Mouse (Mus musculus): ENCODE results near the gene Rspry1. TPM values are rescaled to one million over a fixed set of nuclear protein-coding genes. Genes with fewer than 3 reads are reported as not detected.

Rspry1 gene
- polyA plus RNA-seq (2015; fragmentation: Nextera tagmentation; extraction: Ambion mirVana): 33.0 and 34.9 TPM in 2 replicates

DNA sequence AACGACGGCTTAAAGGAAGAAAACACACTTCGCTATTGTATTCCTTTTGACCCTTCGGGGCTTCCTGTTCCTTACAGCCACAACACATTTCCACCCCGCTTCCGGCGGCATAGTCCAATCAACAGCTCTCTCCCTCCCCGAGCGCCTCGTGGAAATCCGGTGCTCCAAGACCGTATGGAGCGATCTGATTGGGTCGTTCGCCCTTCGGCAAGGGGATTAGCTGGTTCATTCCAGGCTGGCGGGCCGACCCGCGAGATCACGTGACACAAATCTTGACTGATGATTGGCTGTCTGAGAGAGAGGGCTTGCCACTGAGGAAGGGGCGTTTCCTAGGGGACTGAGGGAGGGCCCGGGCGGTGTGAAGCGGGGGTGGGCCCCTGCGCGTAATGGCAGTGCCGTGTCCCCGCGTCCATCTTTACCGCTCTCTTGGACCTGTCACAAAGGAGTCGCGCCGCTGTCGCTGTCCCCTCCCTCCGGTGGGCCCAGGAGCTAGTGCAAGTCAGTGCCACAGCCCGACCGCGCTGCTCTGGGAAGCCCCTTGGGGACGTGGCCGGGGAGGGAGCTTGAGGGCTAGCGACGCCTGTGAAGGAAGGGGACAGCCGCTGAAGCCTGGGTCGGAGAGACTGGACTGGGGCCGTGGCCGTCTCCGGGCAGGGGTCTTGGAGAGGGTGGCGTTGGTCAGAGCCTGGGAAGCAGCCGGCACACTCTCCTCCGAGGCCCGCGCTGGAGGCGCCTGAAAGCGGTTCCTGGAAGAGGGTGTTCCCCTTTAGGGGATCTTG lies at the start of gene Rspry1, which contains the start of gene Fam192a:
TSS of gene Rspry1 (plus strand) at position 331 of the 779 bp plus-strand sequence.
TSS of gene Fam192a (minus strand) at position 391 of the 779 bp plus-strand sequence.
- peak within 1 kb of the TSS; percentile 90 for H3K4me2 ChIP-seq
- under 1% methylated on average over 50 of the region's 55 CpGs for WGBS
- no peaks in the 10 kb centered on the region for H3K27me3 ChIP-seq (replicated peaks)
- H3K27ac ChIP-seq: peak within 1 kb of the TSS; percentile 87
- H3K4me1 ChIP-seq: peaks cover 14% of the 10 kb centered on the region
- ATAC-seq (ENCODE audit: insufficient read depth, low FRiP score, low read depth): peak; percentile 99
- H3K36me3 ChIP-seq: no peaks in the 10 kb centered on the region
- no peaks in the 10 kb centered on the region for H3K9me3 ChIP-seq
- H3K9ac ChIP-seq: peak within 1 kb of the TSS; percentile 84
- H3K4me3 ChIP-seq (replicated peaks): peak within 1 kb of the TSS; percentile 67

DNA sequence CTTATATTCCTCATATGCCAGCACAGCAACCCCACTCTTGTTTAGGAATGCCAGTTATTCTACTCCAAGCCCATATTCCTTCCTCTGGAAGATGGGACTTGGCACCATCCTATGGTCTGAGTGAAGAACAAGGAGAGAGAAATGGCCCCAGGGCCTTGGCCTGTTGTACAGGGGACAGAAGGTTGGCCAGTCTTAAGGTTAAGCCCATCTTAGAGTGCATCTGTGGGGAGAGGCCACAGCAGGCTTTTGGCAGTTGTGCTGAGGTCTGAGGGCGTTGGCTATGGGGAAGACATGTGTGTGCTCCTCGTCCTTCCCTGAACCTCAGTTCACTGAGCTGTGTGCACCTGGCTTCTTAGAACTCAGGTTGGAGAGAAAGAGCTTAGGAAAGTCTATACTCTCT lies 49.0 kb upstream of the Rspry1 start:
- Histone ChIP-seq H3K4me1 (no peaks in the 10 kb centered on the region), H3K9ac (no peak overlapping the region), H3K27ac (no peak overlapping the region), H3K4me3 (replicated peaks) (no peak overlapping the region), H3K9me3 (no peaks in the 10 kb centered on the region), H3K36me3 (no peaks in the 10 kb centered on the region), H3K27me3 (replicated peaks) (no peaks in the 10 kb centered on the region), H3K4me2 (no peak overlapping the region)
- ATAC-seq (ENCODE audit: insufficient read depth, low FRiP score, low read depth): no peak
- WGBS: 83% methylated on average over 2 of the region's 2 CpGs

DNA sequence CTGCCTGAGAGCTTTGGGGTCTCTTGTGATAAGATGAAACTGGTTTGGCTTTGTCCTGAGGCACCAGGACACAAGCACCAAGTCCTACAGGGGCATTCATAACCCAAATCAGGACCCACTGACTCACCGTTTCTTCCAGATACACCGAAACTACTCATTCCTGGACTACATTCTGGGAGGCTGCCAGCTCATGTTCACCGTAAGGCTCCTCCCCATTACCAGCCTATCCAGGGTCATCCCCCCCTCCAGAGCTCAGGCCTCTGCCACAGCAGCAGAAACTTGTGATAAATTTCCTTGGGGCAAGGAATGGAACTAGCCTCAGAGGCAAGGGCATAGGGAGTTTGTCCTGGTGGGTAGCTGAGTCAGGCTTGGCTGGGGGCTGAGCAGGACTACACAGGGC lies 44.5 kb upstream of the Rspry1 start:
- Histone ChIP-seq H3K4me2 (no peak overlapping the region), H3K27ac (no peak overlapping the region), H3K27me3 (replicated peaks) (no peaks in the 10 kb centered on the region), H3K4me3 (replicated peaks) (no peak overlapping the region), H3K9me3 (no peaks in the 10 kb centered on the region), H3K9ac (no peak overlapping the region), H3K4me1 (no peaks in the 10 kb centered on the region), H3K36me3 (no peaks in the 10 kb centered on the region)
- WGBS: 61% methylated on average over 3 of the region's 3 CpGs
- no peak for ATAC-seq (ENCODE audit: insufficient read depth, low FRiP score, low read depth)

DNA sequence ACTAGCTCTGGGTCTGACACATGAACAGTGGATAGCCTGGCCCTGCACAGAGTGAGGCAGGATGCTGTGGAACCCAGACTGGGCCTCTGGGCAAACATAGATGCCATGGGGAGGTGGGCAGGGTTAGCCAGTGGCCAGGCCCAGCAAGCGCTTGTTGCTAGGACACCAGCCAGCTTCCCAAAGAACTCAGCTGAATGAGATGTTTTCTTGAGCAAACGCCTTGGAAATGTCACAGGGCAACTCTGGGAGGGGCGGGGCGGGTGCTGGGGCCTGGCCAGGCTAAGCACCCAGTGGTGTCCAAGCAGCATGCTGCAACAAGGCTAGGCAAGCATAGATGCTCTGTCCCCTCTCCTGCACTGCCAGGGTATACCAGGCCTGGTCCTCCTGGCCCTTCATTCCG lies 40.5 kb upstream of the Rspry1 start:
- WGBS: 59% methylated on average over 5 of the region's 5 CpGs
- Histone ChIP-seq H3K9ac (no peak overlapping the region), H3K9me3 (no peaks in the 10 kb centered on the region), H3K27me3 (replicated peaks) (no peaks in the 10 kb centered on the region), H3K4me2 (no peak overlapping the region), H3K4me1 (no peaks in the 10 kb centered on the region), H3K4me3 (replicated peaks) (no peak overlapping the region), H3K36me3 (no peaks in the 10 kb centered on the region), H3K27ac (no peak overlapping the region)
- no peak for ATAC-seq (ENCODE audit: insufficient read depth, low FRiP score, low read depth)

DNA sequence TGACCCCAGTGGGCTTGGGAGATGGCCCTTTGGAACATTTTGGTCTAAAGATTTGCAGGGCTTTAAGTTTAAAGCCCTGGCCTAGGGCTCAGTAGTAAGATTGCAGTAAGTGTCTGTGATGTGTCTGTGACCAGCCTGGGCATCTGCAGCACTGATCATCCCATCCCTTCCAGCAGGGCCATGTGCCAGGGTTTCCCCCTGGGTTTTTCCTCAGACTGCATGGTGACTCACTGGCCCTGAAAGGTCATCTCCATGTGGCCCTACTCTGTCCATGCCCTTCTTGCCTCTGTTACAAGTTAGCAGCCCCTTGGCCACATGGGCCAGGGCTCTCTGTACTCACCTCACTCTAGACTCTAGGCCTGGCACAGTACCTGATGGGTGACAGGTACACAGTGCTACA lies 37.3 kb upstream of the Rspry1 start:
- no peak overlapping the region for H3K9ac ChIP-seq
- ATAC-seq (ENCODE audit: insufficient read depth, low FRiP score, low read depth): no peak
- no peaks in the 10 kb centered on the region for H3K36me3 ChIP-seq
- no peaks in the 10 kb centered on the region for H3K4me1 ChIP-seq
- no peak overlapping the region for H3K4me2 ChIP-seq
- no peaks in the 10 kb centered on the region for H3K27me3 ChIP-seq (replicated peaks)
- H3K9me3 ChIP-seq: no peaks in the 10 kb centered on the region
- no peak overlapping the region for H3K4me3 ChIP-seq (replicated peaks)
- no peak overlapping the region for H3K27ac ChIP-seq

GRCm38 (mm10) chr8:94566033-94566432 lies 35.7 kb upstream of the Rspry1 start:
- Histone ChIP-seq H3K27ac (no peak overlapping the region), H3K36me3 (no peaks in the 10 kb centered on the region), H3K27me3 (replicated peaks) (no peaks in the 10 kb centered on the region), H3K4me1 (no peaks in the 10 kb centered on the region), H3K4me3 (replicated peaks) (no peak overlapping the region), H3K9ac (no peak overlapping the region), H3K9me3 (no peaks in the 10 kb centered on the region), H3K4me2 (no peak overlapping the region)
- ATAC-seq (ENCODE audit: insufficient read depth, low FRiP score, low read depth): no peak
- WGBS: 70% methylated on average over 6 of the region's 6 CpGs

GRCm38 (mm10) chr8:94566446-94567158 lies 35.1 kb upstream of the Rspry1 start:
- H3K4me2 ChIP-seq: no peak overlapping the region
- no peak overlapping the region for H3K4me3 ChIP-seq (replicated peaks)
- 55% methylated on average over 15 of the region's 15 CpGs for WGBS
- no peak for ATAC-seq (ENCODE audit: insufficient read depth, low FRiP score, low read depth)
- H3K9ac ChIP-seq: no peak overlapping the region
- no peak overlapping the region for H3K27ac ChIP-seq
- H3K4me1 ChIP-seq: no peaks in the 10 kb centered on the region
- H3K36me3 ChIP-seq: no peaks in the 10 kb centered on the region
- no peaks in the 10 kb centered on the region for H3K9me3 ChIP-seq
- H3K27me3 ChIP-seq (replicated peaks): no peaks in the 10 kb centered on the region

DNA sequence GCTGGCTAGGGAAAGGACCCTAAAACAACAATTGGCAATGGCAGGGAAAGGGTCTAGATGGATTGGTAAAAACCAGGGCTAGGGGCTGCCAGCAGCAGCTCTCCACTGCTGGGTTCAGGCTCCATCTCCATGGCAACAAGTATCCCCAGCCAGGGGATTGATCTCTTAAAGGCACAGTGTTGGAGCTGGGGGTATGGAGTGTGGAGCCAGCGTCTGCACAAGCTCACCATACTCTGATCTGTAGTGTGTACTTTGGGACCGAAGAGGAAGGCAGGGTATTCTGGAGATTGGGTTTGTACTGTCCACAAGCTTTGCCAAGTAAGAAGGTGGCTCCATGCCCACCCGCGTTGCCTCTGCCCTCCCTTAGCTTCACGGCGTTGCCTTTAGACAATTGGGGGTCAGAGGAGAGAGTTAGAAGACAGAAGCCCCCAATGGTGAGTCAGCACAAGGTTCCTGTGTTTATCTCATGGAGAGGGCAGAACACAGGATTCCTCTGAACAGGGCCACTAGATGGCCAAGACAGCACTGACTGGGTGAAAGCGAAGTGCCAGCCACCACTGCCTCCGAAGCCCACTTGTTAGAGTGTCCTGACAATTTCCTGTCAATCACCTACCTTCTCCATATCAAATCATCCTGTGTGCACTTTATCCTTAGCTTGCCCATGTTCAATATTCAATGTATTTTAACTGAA lies 34.4 kb upstream of the Rspry1 start:
- H3K4me2 ChIP-seq: no peak overlapping the region
- H3K9me3 ChIP-seq: no peaks in the 10 kb centered on the region
- no peaks in the 10 kb centered on the region for H3K36me3 ChIP-seq
- WGBS: 73% methylated on average over 8 of the region's 8 CpGs
- no peaks in the 10 kb centered on the region for H3K4me1 ChIP-seq
- H3K4me3 ChIP-seq (replicated peaks): no peak overlapping the region
- H3K27me3 ChIP-seq (replicated peaks): no peaks in the 10 kb centered on the region
- H3K27ac ChIP-seq: no peak overlapping the region
- no peak overlapping the region for H3K9ac ChIP-seq
- ATAC-seq (ENCODE audit: insufficient read depth, low FRiP score, low read depth): no peak

DNA sequence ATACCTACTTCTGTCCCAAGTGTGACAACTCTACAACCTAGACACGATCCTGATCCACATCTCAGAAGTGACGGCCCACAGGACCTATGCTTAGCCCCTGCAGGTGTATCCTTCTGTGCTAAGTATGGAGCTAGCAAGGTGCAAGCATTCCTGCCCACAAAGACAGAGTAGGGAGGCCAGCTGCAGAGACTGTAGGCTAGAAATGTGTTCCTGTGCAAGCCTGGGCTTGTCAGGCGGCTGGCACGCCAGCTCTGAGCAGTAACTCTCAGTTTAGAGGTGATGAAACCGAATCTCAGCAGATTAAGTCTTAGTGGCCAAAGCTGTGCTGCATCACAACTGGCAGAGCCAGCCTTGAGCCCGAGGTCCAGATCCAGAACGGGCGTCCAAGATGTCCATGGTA lies 33.6 kb upstream of the Rspry1 start:
- Histone ChIP-seq H3K4me3 (replicated peaks) (no peak overlapping the region), H3K9ac (no peak overlapping the region), H3K27ac (no peak overlapping the region), H3K9me3 (no peaks in the 10 kb centered on the region), H3K4me2 (no peak overlapping the region), H3K4me1 (no peaks in the 10 kb centered on the region), H3K36me3 (no peaks in the 10 kb centered on the region), H3K27me3 (replicated peaks) (no peaks in the 10 kb centered on the region)
- no peak for ATAC-seq (ENCODE audit: insufficient read depth, low FRiP score, low read depth)
- WGBS: 87% methylated on average over 8 of the region's 8 CpGs

- no peak overlapping the region for H3K27ac ChIP-seq
- 72% methylated on average over 1 of the region's 1 CpGs for WGBS
- H3K36me3 ChIP-seq: 0 out of 2 replicates have a peak, but pooled peaks cover 7% of the 10 kb centered on the region
- no peak for ATAC-seq (ENCODE audit: insufficient read depth, low FRiP score, low read depth)
- no peaks in the 10 kb centered on the region for H3K9me3 ChIP-seq
- H3K27me3 ChIP-seq (replicated peaks): no peaks in the 10 kb centered on the region
- no peak overlapping the region for H3K9ac ChIP-seq
- no peaks in the 10 kb centered on the region for H3K4me1 ChIP-seq
- H3K4me3 ChIP-seq (replicated peaks): no peak overlapping the region
- H3K4me2 ChIP-seq: no peak overlapping the region
These were observed 32.3 kb upstream of the Rspry1 start for GRCm38 (mm10) chr8:94569419-94569818.

DNA sequence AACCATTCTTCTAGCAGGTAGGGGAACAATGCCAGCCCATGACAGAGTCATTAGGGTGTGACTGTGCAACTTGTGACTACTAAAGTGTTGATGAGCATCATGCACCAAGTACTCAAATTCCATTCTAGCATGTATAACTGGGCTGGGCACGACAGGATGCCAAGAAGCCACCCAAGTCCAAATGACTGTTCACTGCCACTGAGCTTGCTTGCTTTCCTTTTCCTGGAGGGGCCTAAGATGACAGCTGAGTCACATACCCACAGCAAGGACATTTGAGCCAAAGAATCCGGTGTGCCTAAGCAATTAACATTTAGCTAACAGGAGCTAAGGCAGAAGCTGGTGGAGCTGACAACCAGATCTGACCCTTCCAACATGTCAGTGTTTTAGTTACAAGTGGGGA lies 29.8 kb upstream of the Rspry1 start:
- H3K4me3 ChIP-seq (replicated peaks): no peak overlapping the region
- WGBS: 72% methylated on average over 2 of the region's 2 CpGs
- no peak overlapping the region for H3K27ac ChIP-seq
- no peak for ATAC-seq (ENCODE audit: insufficient read depth, low FRiP score, low read depth)
- peaks cover 28% of the 10 kb centered on the region for H3K36me3 ChIP-seq
- H3K9me3 ChIP-seq: no peaks in the 10 kb centered on the region
- H3K4me2 ChIP-seq: no peak overlapping the region
- H3K27me3 ChIP-seq (replicated peaks): no peaks in the 10 kb centered on the region
- H3K4me1 ChIP-seq: no peaks in the 10 kb centered on the region
- no peak overlapping the region for H3K9ac ChIP-seq

All from stomach, embryonic 15.5 days (tissue).